Mouse (Mus musculus): ENCODE data around the gene Uap1.

Gene Uap1

DNA sequence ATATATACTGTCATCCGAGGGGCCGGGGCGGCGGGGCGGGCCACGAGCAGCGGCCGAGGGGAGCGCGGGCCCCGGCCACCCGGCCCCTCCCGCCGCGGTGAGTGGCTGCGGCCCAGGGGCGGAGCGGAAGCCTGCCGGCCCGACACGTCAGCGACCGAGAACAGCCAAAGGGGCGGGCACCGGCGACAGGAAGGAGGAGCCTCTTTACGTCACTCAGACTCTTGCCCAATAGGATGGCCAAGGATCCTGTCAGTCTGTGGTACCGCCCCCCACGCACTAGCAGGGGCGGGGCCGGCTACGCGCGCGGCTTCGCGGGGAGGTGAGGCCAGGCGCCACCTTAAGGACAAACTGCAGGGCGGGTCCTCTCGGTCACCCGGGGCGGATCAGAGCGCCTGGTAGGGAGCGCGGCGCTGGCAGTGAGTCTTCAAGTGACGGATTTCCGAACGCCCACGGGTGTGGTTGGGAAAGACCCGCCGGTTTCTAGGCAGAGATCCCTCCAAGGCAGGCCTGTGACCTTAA, at the start of gene Uap1:
Gene Uap1, minus strand, starts transcription at position 144 of the 519 bp plus-strand sequence.
- peak; percentile 97 to 98 for DNase-seq (ENCODE audit: low spot score in 2 of 2)

GRCm38 (mm10) chr1:170223276-170223675, 48.5 kb upstream of the Uap1 start:
- no peak for DNase-seq (ENCODE audit: low spot score in 2 of 2)

GRCm38 (mm10) chr1:170220351-170220750, 45.6 kb upstream of the Uap1 start:
- DNase-seq (ENCODE audit: low spot score in 2 of 2), result no peak

- no peak for DNase-seq (ENCODE audit: low spot score in 2 of 2)
Observed at GRCm38 (mm10) chr1:170218091-170218884, 43.5 kb upstream of the Uap1 start.

- DNase-seq (ENCODE audit: low spot score in 2 of 2), result no peak
Observed at GRCm38 (mm10) chr1:170215590-170215989, 40.8 kb upstream of the Uap1 start.

- peak; percentile 93 to 95 for DNase-seq (ENCODE audit: low spot score in 2 of 2)
Observed at GRCm38 (mm10) chr1:170214757-170215522, 40.2 kb upstream of the Uap1 start, which contains the start of gene Uhmk1. Uhmk1 (minus strand) TSS chr1:170215397.

DNA sequence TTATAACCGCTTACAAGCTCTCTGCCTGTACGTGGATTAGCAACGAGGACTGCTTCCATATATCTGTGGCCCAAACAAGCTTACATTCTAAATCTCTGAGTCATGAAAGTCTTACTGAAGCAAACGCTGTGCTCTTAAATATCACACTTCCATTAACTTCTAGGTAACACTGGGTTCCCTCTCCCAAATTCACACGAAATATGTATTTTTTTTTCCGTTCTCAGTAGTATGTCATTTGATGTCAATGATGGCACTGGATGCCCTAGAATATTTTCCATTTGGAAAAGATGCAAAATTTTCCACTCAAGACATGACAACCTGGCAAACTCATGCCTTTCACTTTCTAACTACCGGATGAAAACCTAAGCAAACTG, 39.6 kb upstream of the Uap1 start:
- no peak for DNase-seq (ENCODE audit: low spot score in 2 of 2)

DNA sequence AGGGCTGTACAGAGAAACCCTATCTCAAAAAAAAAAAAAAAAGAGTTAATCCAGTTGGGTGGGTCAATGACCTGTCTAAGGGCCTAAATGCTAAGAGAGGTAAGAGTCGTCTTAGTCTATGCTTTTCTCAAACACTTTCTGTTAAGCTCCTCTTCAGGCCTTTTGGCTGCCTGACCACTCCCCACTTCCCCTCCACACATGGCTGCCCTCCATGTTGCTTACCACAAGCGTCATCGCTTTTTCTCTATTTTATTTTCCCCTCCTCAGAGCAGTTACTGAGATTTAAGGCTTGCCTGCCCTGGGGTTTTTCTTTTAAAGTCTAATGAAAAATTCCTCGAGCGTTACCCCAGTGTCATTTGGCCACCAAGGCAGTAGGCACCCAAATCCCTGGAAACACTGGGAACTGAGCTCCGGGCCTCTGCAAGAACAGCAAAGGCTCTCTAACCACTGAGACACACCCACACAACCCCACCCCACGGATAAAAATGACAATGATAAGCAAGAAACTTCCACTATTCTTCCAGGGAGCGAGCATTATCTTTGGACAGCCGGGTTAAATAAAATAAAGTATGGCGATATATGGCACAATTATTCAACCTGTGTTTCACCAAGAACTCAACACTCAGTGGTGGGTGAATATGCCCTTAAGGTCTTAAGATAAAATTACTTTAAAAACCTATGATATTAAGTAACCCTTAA, 38.6 kb upstream of the Uap1 start:
- no peak for DNase-seq (ENCODE audit: low spot score in 2 of 2)

DNA sequence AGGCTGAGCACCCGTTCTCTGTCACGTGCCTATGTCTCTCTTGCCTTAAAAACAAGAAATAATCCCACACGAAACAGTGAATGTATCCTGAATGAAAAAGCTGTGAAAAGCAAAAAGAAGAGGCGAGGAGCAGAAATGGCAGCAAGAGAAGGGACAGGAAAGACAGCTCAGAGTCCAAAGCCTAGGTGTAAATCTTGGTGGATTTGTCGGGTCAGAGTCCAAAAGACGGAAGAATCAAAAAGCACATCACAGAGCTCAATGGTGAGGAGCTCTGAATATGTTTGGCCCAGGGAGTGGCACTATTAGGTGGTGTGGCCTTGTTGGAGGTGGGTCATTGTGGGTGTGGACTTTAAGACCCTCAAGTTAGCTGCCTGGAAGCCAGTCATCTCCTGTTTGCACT, 31.6 kb upstream of the Uap1 start:
- no peak for DNase-seq (ENCODE audit: low spot score in 2 of 2)

- no peak for DNase-seq (ENCODE audit: low spot score in 2 of 2)
Observed at GRCm38 (mm10) chr1:170200379-170200778, 25.6 kb upstream of the Uap1 start.

DNA sequence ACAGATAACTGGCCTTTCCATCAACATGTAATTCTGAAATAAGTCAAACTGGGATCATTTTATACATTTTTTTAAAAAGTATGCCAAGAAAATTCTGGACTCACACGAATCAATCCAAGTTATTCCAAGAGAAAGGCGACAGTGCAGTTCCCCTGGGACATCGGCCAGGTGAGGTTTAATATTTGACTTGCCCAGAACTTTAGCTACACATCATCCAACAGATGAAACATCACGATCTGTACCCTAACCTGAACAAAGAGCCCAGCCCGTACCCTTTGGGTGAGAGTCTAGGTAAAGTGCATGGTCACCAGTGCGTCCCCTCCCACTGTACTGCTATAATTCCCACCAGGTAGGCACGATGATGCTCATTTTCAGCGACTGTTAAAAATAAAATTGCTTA, 21.5 kb upstream of the Uap1 start:
- DNase-seq (ENCODE audit: low spot score in 2 of 2), result no peak

DNA sequence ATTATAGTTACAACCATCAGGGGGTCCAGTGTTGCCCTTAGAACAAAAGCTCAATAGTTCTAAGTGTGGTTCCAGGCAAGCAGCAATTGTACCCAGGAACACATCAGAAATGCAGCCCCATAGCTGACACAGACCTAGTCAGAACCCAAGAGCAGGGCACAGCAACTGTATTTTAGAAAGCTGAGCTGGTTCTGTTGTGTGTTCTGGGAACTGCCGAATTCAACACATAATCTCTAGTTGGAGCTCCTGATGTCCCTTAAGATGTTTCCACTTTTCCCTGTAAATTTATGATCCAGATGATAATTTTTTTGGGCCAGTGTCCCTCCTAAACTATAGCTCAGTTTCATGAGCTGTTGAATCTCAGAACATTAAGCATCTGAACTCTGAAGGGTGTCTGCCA, 17.2 kb upstream of the Uap1 start:
- DNase-seq (ENCODE audit: low spot score in 2 of 2), result no peak

GRCm38 (mm10) chr1:170190225-170190624, 15.5 kb upstream of the Uap1 start:
- no peak for DNase-seq (ENCODE audit: low spot score in 2 of 2)

- peak; percentile 37 to 52 for DNase-seq (ENCODE audit: low spot score in 2 of 2)
Observed at GRCm38 (mm10) chr1:170188601-170189000, 13.8 kb upstream of the Uap1 start.

DNA sequence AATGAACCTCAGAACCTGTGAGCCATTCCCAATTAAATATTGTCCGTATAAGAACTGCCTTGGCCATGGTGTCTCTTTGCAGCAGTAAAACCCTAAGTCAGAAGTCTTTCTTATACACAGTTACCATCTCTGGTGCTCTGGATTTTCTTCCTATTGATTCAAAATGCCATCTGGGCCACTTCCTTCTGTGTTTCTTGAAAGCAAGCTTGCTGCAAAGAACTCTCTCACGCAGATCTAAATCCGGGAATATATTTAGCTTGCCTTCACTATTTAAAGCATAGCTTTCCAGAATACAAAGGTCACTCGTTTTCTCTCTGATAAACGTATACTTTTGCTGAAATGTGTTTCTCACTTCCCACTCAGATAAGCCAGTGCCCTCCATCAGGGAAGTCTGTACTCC, 11.8 kb upstream of the Uap1 start:
- no peak for DNase-seq (ENCODE audit: low spot score in 2 of 2)

DNA sequence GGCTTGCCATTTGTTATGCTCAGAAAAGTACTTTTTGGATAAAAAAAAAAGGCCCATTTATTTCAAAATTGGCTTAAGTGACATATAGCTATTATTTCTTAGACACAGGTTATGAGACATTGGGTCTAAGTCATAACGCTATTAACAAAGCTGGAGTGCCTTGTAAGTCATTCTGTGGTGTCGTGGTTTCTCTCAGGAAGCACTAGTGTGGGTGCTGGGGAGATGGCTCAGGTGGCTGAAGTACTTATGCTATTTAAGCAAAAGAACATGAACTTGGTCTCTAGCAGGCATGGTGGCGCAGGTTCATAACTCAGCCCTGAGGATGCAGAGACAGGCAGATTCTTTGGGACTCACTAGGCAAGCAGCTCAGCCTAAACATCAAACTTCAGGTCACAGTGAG, 10.4 kb upstream of the Uap1 start:
- DNase-seq (ENCODE audit: low spot score in 2 of 2), result no peak

DNA sequence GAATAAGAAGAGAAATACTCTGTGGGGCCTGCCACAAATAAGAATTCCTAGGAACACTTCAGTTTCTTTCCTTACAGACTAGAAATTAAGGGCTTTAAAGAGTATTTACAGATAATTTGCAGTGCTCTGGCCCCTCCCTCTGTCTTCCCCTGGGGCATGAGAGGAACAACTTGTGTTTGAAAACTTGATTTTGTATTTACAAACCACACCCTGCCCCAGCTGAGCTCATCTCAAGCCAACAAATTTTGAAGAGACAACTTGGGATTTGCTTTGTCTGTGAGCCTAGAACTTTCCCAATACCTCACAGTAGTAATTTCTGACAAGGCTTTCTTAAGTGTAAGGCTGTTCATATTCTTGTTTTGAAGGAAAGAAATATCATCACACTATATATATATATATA, 7.9 kb upstream of the Uap1 start:
- no peak for DNase-seq (ENCODE audit: low spot score in 2 of 2)

DNA sequence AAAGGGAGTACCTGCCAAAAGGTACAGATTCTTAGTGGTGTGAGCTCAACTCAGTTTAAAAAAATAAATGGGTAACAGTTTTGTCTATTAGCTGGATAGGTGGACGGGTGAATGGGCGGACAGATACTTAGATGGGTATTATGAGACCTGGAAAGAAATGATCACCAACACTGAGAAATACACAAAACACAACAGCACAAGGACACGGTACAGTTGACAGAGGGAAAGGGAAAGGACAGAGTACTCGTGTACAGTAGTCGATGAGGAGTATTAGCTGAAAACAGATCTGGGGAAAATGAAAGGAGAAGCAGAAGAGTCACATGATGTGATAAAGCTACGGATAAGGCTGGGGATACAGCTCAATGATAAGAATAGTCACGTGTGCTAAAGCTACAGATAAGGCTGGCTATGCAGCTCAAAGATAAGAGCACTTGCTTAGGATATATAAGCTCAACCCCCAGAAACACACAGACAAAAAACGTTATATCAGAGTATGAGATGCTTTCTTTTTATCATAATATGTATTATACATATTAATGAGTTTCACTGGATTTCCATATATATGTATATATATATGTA, 2.0 kb upstream of the Uap1 start:
- no peak for DNase-seq (ENCODE audit: low spot score in 2 of 2)

DNA sequence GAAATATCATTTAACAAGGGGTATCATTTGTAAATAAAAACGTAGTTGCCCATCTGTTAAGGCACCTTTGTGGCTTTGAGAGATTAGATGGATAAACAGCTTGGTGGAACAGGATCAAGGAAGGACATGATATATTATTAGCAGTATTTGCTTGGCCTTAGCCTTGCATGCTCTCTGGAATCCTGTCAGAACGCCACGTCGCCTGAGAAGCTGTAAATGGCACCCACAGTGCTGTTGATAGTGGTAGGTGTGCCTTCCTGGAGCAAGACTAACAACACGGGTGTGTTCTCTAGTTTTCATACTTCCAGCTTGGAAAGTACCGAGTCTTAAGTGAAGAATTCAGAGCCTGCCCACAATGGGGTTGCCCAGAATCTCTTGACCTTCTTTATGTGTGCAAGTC, 1.1 kb upstream of the Uap1 start:
- no peak for DNase-seq (ENCODE audit: low spot score in 2 of 2)

GRCm38 (mm10) chr1:170173991-170174813, 555 bp downstream of the Uap1 start:
- DNase-seq (ENCODE audit: low spot score in 2 of 2), result peak in 1 of 2 experiments; percentile 44

DNA sequence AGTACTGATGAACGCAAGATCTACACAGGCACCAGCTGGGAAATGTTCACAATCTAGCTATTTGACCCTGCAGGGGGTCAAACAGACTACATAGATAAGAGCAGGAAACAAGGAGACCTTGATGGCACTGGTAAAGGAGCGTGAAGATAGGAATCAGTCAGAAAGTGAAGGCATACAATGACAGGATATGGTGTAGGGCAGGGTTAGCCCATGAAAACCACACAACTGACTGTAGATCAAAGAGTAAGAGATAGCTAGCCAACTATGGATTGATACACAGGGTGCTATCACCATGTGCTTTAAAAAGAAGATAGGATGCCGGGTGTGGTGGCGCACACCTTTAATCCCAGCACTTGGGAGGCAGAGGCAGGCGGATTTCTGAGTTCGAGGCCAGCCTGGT, 7.0 kb downstream of the Uap1 start:
- DNase-seq (ENCODE audit: low spot score in 2 of 2), result no peak

Data from right cerebral cortex, postnatal 10 days (tissue).